Mouse (Mus musculus): ENCODE measurements around the gene Icam5.

The Icam5 gene

DNA sequence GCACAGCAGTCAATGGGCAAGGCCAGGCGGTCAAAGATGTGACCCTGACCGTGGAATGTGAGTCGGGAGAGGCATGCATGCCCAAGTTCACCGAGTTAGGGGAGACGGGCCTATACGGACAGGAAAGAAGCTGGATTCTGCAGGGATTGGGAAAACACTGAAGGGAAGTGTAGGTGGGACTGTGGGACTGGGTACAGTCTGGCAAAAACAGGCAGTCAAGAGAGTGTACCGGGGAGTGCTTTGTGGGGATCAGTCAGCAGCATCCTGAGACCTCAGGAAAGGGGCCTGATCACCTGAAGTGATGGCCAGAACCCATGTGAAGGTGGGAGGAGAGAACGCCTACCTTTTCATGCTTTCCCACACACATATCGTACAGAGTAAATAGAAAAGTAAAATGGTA is 3.7 kb downstream of the Icam5 start:
- WGBS, result 29% methylated on average over 9 of the region's 9 CpGs

DNA sequence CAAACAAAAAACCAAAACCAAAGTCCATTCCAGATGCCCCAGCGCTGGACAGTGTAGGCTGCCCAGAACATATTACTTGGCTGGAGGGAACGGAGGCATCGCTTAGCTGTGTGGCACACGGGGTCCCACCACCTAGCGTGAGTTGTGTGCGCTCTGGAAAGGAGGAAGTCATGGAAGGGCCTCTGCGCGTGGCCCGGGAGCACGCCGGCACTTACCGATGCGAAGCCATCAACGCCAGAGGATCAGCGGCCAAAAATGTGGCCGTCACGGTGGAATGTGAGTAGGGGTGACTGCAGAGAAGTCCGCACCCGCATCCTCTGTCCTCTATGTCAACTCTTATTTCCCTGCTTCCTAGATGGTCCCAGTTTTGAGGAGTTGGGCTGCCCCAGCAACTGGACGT is 4.3 kb downstream of the Icam5 start:
- WGBS, result 33% methylated on average over 20 of the region's 20 CpGs

- 10% methylated on average over 22 of the region's 22 CpGs for WGBS
Measured at GRCm38 (mm10) chr9:21036666-21037065, 4.8 kb downstream of the Icam5 start.

DNA sequence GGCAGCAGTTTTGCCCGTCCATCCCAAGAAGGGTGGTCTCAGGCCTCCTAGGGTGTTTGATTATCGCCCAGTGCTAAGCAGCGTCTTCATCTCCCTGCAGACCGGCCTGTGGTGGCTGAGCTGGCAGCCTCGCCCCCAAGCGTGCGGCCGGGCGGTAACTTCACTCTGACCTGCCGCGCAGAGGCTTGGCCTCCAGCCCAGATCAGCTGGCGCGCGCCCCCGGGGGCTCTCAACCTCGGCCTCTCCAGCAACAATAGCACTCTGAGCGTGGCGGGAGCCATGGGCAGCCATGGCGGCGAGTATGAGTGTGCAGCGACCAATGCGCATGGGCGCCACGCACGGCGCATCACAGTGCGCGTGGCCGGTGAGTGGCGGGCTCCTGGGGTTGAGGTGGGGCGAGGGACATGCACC is 5.6 kb downstream of the Icam5 start:
- WGBS, result 6% methylated on average over 31 of the region's 31 CpGs

DNA sequence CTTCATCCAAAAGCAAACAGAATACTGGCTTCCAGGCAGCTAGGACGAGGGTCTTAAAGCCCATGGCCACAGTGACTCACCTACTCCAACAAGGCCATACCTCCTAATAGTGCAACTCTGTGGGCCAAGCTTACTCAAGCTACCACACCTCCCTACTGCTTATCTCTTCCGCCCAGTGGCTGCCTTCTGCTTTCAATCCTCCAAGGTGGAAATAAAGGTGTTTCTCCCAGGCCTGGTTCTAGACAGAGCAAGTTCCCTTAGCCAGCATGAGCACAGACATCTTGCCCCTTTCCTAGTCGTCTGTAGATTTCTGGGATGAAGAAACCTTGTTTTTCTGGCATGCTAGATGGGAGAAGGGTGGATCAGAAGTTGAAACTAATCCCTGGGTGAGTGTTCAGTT is 7.9 kb downstream of the Icam5 start:
- 66% methylated on average over 3 of the region's 3 CpGs for WGBS

- 13% methylated on average over 4 of the region's 4 CpGs for WGBS
Measured at GRCm38 (mm10) chr9:21041308-21041707, 9.4 kb downstream of the Icam5 start.

GRCm38 (mm10) chr9:21043563-21043962 is 11.7 kb downstream of the Icam5 start:
- WGBS, result 88% methylated on average over 4 of the region's 4 CpGs

DNA sequence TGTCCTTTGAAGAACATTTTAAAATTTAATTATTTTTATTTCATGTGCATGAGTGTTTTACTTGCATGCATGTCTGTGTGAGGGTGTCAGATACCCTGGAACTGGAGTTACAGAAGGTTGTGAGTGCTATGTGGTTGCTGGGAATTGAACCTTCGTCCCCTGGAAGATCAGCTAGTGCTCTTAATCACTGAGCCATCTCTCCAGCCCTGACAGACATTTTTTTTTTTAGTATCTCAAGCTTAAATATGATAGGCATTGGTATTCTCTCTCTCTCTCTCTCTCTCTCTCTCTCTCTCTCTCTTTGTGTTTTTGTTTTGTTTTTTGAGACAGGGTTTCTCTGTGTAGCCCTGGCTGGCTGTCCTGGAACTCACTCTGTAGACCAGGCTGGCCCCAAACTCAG is 12.9 kb downstream of the Icam5 start:
- 61% methylated on average over 1 of the region's 1 CpGs for WGBS

GRCm38 (mm10) chr9:21045235-21045634 is 13.4 kb downstream of the Icam5 start:
- WGBS, result 63% methylated on average over 3 of the region's 3 CpGs

GRCm38 (mm10) chr9:21051578-21051977 is 19.7 kb downstream of the Icam5 start:
- WGBS, result 83% methylated on average over 10 of the region's 10 CpGs

DNA sequence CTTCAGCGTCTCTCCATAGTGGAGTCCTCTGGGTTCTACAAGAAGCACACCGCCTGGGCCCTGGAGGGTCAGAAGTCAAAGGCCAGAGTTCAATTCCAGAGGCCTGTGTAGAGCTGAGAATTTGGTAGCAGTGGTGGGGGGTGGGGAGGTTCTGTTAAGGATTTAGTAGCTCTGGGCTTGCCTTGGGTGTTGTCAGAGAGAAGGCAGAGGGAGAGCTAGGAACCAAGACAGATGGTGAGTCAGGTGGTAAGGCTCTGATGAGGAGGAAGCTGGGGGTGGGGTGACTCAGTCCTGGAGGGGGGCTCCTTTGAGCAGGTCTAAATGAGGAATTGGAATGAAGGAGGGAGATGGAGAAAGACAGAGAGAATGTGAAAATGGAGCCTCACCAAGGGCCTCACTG is 31.1 kb downstream of the Icam5 start:
- WGBS, result 80% methylated on average over 2 of the region's 2 CpGs

DNA sequence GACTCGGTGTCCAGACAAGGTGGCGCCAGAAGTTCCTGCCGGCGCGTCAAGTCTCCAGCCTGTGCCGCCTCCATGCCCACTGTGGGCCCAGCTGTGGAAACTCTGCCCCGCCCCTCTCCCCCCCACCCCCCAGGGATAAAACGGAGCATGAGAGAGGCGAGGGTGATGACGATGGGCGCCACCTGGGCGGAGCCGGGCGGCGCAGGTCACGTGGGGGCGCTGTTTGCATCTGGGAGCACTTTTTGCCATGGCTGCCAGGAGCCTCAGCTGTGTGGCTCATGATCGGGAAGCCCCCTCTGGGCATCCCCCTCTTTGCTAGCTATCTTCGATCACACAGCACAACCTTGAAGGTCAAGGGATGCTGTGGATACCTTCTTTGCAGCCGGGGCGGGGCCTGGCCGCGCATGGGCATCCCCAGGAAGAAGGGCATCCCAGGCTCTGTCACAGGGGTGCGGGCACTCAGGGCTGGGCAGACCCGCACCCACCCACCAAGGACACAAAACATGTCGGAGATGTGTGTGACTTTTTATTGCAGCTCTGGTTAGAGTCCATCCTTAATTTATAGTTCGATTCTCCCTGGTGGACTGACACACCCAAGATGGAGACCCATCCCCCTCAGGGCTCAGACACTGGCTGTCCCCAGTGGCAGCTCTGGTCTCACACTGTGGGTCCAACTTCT is 35.3 kb downstream of the Icam5 start, which contains the start of gene Zglp1:
Gene Zglp1 (minus strand): TSS at position 88 of the 679 bp plus-strand sequence.
- 85% methylated on average over 27 of the region's 27 CpGs for WGBS

- WGBS, result 6% methylated on average over 4 of the region's 4 CpGs
Measured at GRCm38 (mm10) chr9:21072641-21073040, 40.8 kb downstream of the Icam5 start.

GRCm38 (mm10) chr9:21073044-21073840 is 41.4 kb downstream of the Icam5 start, which contains the start of the genes Gm49373 and Fdx1l:
Gm49373 (minus strand) TSS chr9:21073096.
Fdx1l (minus strand) TSS chr9:21073614.
- WGBS, result 1% methylated on average over 58 of the region's 58 CpGs

- 49% methylated on average over 1 of the region's 1 CpGs for WGBS
Measured at GRCm38 (mm10) chr9:21074173-21074572, 42.3 kb downstream of the Icam5 start.

DNA sequence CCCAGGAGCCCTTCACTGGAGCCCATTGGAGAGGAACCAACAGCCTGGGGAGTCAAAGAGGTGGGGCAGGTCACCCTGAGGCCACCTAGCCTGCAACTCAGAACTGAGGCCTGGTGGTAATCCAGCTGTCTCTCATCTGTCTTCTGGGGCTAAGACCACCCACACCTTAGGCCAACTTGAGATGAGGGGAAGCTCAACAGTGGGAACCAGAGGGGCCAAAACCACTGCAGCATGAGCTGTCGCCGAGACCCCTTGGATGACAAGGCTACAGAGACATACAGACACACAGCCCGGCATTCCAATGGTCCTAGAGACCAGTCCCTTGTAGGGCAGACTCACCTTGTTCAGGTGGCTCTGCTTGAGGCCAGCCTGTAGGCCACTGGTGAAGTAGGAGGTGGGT is 43.8 kb downstream of the Icam5 start:
- WGBS, result 91% methylated on average over 3 of the region's 3 CpGs

GRCm38 (mm10) chr9:21081127-21081526 is 49.3 kb downstream of the Icam5 start:
- 63% methylated on average over 9 of the region's 9 CpGs for WGBS

GRCm38 (mm10) chr9:21083324-21083723 is 51.5 kb downstream of the Icam5 start:
- WGBS, result 45% methylated on average over 3 of the region's 3 CpGs

Measured in cerebral cortex, adult 2 months (tissue).